Mouse (Mus musculus) cerebellum, postnatal 4 days (tissue): ENCODE measurements around the gene Atf1.
"Not testable (repeated sequence)": the region's sequence is repeated elsewhere in the genome, so short reads cannot be mapped to it uniquely, and the experiment has no call there.

Experiments
- DNase-seq, 2 experiments: peaks; one replicate each; pipeline ENCODE4 v3.0.0; 2022; ENCODE audit warnings: low spot score in 2 of 2, mixed read lengths in 1 of 2

The Atf1 gene

DNA sequence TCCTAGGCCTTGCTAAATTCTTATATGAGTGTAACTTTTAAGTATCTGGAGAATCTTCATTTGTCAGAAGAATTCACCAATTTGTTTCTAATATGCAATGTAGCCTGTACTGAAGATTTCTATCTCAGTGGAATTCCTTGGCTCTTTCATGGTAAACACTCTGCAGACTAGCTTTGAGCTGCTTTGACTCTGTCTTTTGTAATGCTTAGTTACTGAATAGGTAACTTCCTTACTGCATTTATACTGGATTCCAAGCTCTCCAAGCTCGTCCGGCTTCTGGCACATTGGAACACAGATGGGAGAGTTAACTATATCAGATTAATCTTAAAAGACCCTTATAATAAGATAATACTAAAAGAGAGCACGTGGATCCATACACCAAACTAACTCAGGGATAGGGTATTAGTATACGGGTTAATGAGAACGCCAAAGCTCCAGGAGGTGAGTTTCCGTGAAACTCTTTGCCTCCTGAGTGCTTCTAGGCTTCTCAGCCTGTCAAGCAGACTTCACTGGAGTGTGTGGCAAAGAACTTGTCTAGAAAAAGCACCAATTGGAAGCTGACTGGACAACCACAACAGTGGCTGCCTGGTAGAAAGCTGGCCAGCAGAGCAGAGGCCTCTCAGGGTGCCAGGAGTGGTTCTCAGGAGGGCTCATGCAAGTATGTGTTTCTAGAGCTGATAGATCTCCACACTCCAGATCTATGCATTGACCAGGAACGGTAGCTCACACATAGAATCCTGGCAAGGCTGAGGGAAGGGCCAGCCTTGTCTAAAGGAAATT is 31.2 kb downstream of the Atf1 start:
- no peak for DNase-seq

DNA sequence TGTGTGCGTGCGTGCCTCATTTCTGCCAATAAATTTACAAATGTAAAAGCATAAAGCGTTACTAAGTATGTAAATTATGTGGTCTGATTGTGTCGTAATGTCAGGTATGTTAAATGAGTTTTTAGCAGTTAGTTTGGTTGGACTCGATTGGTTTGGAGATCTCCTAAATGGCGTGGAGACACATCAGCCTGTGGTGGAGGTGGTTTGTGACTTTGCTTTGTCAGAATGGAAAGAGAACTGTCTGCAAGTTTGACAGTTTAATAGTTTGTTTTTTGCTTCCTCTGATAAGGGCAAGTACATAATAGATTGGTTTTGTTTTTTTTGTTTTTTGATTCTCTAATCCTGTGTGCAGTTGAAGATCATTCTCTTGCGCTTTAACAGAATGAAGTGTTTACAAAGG is 32.7 kb downstream of the Atf1 start:
- not testable (repeated sequence) for DNase-seq

DNA sequence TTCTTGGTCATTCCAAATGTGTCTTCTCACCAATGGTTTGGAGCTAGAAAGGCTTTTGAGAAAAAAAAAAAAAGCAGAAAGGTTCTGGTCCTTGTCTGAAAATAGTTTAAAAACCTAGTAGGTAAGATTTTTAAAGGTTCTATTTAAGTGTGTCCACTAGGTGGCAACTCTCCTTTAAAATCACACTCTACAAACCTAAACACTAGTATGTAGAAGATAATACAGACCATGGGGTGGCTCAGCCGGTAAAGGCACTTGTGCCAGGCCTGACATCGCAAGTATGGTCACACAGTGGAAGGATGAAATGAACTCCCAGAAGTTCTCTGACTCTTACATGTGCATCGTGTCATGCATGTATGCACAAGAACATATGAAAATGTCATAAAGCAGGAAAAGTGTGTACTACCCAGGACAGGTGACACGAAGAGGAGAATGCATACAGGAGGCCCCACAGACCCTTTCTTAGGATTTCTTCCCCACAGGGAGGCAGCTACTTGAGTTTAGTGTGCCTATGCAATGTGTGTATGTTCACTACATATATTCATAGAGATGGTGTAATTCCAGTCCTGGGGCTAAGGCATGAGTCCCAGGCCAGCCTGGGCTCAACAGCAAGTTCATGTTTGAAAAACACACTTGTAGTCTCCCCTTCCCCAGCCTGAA is 35.8 kb downstream of the Atf1 start:
- DNase-seq = no peak

DNA sequence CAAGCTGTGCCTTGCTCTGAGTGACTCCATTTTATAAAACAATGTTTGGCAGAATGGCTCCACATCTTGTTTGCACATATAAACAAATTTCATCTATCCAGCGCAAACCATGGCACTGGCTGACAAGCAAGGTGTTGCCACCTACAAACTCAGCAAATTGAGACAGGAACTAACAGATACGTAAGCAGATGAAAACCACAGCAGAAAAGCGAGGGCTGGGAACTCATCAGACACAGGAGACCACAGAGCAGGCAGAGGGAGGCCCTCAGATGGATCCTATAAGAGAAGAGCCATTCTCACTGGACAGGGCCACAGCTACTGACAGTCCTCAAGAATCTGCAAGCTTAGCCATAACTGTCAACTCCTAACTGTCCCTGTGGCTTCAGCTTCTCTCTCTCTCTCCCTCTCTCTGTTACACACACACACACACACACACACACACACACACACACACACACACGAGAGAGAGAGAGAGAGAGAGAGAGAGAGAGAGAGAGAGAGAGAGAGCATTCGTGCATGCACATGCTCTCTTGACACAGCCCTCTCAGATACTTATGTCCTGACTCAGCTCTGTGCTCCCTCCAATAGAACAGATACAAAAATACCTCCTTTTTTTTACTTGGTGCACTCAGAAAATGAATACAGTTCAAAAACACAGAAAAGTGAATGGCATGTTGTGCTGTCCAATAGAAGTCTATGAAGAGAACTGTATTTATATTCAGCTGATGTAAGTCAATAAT is 38.1 kb downstream of the Atf1 start:
- no peak for DNase-seq

DNA sequence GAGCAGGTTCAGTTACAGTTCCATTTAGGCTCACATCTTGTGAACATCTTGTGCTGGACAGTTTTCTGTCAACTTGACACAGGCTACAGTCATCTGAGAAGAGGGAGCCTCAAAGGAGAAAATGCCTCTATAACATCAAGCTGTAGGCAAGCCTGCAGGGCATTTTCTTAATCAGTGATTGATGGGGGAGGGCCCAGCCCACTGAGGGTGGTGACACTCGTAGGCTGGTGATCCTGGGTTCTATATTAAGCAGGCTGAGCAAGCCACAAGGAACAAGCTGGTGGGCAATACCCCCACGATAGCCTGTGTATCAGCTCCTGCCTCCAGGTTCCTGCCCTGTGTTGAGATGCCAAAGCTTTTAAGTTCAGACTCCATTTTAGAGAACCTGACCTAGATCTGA is 41.3 kb downstream of the Atf1 start:
- no peak for DNase-seq

DNA sequence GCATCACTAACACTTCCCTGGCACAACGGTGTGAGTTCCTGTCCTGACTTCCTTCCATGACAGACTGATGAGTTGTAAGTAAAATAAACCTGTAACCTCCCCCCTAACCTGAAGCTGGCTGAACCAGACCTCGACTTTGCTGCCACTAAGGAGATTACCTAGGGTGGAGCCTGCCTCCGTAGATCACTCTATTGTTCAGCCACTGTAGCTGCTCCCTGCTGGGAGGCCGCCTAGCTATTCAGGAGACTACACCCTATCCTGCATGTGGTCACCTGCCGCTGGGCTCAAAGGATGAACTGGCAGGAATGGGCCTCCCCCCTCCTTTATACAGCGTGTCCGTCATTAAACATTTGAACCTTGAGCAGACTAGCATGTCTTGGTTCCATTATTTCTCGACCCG is 42.2 kb downstream of the Atf1 start:
- no peak for DNase-seq

DNA sequence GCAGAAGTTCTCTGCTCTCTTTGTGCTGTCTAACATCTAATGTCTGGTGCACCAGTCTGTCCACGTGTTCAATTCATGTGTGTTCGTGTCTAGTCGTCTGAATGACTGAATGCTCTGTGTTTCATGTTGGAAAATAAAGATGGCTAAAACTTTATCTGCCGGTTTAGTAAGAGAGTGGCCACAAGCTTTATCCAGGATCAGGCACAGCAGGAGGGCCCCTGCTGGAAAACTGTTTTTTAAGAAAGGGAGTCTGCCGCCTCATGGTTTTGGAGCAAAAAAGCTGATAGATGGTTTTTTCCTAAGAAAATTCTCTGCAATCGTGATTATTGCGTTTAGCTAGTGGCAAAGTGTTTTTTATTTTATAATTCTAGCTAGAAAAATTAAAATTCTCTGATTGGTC is 43.0 kb downstream of the Atf1 start:
- not testable (repeated sequence) for DNase-seq

DNA sequence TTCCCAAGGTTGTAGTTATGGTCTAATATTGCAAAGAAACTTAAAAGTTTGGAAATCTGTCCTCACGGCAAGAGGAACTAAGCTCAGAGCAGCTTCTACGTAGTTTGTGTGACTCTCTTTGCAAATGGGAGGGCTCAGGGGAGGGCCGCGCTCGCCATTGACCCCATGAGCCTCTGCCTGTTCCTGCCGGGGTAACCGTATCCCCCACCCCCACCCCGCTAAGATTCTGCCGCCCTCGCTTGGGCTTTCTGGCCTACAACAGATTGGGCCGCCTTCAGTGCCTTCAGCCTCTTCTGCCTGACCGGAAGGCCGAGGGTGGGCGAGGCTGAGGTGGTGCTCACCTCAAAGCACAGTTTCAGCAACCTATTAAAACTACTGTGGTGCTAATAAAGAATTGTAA is 43.8 kb downstream of the Atf1 start:
- DNase-seq = no peak

DNA sequence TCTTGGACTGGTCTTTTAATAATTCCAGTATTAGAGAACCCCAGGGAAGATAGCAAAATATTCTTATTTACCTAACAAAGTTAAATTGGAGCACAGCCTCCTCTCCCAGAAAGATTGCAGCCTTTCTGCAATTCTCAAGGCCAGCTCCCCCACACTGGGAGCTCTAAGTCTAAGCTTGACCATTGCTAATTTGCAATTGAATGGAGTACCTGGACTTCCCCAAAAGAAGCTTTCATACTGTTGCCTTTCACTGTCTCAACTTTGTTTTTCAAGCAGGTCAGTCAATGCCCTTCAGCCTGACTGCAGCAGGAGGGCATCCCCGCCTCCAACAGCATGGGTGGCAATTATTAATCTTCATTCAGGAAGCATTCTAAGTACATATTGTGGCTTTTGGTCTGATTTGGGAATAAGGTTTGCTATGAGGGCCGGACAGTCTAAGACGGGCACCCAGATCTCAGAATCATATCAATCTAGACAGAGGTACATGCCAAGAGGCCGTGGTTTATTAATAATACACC is 46.2 kb downstream of the Atf1 start:
- DNase-seq = not testable (repeated sequence)

DNA sequence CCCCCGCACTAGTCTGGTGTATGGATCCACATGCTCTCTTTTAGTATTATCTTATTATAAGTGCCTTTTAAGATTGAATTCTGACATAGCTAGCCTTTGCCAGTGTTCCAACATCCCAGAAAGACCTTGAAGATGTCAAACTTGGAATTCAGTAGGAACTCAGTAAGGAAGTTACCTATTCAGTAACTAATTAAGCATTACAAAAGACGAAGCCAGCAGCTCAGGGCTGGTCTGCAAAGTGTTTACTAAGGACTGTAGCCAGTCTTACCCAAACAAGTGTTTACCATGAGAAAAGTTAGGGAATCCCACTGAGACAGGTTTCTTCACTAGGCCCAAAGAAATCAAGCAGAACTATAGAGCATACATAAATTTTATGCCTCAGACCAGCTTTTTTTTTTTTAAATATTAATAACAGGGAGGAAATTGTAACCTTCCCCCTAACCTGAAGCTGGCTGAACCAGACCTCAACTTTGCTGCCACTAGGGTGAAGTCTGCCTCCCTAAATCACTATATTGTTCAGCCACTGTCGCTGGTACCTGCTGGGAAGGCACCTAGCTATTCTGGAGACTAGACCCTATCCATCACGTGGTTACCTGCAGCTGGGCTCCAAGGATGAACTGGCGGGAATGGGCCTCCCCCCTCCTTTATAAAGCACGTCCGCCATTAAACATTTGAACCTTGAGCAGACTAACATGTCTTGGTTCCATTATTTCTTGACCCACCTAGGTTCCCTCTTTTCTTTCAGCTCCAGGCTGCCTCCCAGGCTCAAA is 47.4 kb downstream of the Atf1 start:
- DNase-seq = no peak

DNA sequence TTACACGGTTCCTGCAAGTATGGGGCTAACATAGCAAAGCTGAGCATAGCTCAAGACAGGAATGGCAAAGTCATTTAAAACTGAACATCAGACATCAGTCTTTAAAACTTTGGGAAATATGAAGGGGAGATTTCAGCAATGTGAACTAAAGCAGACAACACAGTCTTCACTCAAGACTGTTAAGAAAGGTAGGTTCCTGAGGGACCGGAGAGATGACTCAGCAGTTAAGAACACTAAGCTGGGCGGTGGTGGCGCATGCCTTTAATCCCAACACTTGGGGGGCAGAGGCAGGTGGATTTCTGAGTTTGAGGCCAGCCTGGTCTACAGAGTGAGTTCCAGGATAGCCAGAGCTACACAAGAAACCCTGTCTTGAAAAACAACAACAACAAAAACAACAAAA is 48.8 kb downstream of the Atf1 start:
- DNase-seq = no peak

DNA sequence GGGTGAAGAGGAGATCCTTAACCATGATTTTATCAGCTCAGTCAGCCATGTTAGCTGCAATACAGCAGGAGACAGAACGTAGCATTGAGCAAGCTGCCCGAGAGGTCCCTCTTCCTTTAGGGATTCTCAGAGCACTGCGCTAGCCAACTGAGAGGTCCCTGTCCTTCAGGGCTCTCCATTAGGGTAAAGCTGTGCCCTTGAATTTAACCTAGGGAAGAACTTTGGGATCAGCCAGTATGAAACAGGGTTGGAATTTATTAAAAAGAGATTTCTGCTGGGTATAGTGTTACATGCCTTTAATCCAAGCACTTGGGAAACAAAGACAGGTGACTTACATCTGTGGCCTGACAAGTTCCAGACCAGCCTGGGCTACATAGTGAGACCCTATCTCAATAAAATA is 50.0 kb downstream of the Atf1 start:
- no peak for DNase-seq

DNA sequence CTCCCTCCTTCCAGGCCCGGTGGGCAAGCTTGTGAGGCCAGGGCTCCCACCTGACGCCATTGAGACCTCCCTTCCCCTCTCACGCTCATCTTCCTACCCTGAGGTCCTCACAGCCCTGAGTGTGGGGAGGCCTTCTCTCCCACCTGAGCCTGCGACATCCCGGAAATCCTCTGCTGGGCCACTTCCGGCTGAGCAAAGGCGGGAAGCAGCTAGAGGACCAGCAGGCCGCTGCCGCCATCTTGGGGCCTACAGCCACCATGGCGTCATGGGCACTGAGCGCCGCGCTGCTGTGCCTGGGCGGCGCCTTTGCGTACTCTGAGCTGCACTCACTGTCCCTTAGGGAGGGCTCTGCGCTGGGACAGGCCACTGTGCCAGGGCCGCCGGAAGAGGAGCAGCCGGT is 53.0 kb downstream of the Atf1 start, which contains the start of gene Tmprss12:
Gene Tmprss12, plus strand, starts transcription at position 212 of the 400 bp plus-strand sequence.
- no peak for DNase-seq

DNA sequence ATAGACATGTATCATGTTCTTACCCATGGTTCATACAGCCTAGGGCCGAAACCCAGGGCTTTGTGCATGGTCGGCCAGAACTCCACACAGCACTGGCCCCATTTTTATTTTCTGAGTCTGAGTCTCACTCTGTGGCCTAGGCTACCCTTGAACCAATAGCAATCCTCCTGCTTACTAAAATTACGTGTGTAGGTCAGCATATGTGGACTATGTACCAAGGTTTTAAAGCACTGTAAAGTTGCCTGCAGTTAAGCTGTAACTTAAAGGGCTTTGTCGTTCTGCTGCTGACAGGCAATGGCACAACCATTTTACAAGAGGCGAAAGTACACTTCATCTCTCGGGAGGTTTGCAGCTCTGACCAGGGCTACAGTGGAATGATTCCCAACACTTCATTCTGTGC is 61.4 kb downstream of the Atf1 start:
- no peak for DNase-seq

DNA sequence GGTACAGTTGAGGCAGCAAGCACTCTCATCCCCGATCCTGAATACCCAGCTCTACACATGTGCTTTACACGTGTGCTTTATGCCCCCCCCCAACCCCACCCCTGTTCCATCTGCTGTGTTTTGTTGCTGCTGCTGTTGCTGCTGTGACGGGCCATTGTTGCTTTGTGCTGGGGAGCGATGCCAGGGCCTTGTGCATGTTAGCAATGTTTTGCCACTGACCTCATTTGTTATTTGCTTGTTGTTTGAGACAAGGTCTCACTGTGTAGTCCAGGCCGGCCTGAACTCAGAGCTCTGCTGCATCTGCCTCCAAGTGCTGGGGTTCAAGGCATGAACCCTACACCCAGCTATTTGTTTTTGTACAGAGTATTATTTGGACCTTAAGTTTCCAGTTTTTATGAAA is 63.2 kb downstream of the Atf1 start:
- DNase-seq = no peak

DNA sequence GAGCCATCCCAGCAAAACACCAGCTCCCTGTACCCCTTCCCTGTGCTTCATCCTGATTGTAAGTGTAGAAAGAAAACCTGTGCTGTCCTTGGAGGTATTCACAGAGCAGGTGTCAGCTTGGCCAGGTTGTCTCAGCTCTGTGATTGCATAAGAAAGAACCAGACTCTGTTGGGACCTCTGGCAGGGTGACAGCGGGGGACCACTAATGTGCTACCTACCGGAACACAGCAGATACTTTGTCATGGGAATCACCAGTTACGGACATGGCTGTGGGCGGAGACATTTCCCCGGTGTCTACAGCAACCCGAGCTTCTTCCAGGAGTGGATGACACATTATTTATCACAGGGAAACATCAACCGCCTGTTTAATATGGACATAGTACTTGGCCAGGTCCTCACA is 64.7 kb downstream of the Atf1 start:
- no peak for DNase-seq

DNA sequence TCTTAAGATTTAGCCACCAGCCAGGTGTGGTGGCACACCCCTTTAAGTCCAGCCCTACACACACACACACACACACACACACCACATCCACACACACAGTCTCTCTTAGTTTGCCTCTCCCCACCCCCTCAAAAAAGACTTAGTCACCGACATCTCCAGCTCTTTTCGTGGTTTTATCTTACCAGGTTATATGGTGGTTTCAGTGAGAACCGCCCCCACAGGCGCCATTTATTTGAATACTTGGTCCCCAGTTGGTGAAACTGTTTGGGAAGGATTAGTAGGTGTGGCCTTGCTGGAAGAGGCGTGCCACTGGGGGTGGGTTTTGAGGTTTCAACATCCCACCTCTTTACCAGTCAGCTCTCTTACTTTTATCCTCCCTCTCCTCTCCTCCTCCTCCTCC is 70.2 kb downstream of the Atf1 start:
- no peak for DNase-seq

DNA sequence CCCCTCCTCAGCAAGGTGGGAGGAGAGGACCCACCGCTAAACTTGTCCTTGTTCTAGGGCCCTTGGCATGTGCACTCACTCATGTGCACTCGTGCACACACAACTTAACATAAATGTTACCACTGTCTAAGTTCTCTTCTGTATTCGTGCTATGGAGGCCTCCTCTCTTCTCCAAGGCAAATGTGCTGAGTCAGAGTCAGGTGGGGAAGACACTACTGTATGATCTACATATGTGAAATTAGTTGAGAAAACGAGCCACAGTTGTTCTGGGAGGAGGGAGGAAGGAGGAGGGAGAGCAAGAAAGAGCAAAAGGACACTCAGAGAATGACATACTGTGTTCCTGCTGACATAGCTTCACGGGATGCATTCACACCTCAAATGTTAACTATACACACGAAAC is 72.9 kb downstream of the Atf1 start:
- DNase-seq = no peak

DNA sequence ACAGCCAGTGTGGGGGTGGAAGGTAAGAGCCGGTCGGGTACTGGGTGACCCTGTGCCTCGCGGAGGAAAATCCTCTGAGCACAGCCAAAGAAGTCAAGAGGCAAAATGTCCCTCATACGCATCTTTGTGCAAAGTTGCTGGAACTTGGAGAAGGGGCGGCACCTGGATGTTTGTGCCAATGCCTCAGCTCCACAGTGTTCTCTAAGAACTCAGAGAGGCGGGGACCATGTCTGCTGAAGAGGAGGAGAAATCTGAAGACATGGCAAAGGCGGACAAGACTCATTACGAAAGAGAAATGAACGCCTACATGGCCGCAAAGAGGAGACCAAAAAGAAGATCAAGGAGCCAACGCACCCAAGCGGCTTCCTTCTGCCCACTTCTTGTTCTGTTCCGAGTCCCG is 73.9 kb downstream of the Atf1 start:
- DNase-seq = no peak

DNA sequence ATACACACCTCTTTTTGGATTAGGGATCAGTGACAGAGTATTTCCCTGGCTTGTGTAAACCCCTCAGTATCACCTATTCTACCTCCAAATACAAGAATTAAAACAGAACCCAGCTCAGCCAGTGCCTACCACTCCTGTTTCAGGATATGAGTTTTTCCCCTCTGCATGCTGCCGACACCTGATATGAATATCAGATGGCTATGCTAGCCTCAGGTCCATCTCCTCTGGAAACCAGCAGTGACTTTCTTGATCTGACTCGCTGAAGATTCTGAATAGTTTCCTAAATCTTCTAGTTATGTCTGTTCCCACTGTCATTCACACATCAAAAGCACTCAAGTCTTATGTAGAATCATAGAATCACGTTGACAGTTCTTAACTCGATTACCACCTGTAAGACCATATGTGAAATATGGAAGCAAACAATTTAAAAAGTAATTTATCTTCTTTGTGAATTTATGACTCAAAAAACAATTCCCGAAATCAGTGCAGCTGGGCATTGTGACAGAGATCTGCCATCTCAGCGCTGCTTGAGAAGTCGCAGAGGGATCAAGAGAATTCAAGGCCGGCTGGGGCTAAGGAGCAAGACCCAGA is 75.9 kb downstream of the Atf1 start:
- DNase-seq = no peak
